Mouse (Mus musculus) B cell, adult 2 months (primary cell): ENCODE measurements around the gene Prpf3.
"Not testable (repeated sequence)": the region's sequence is repeated elsewhere in the genome, so short reads cannot be mapped to it uniquely, and the experiment has no call there.

Source experiments
- DNase-seq, 2 experiments: peaks; one replicate each; pipeline ENCODE4 v3.0.0; 2022

Prpf3 gene

DNA sequence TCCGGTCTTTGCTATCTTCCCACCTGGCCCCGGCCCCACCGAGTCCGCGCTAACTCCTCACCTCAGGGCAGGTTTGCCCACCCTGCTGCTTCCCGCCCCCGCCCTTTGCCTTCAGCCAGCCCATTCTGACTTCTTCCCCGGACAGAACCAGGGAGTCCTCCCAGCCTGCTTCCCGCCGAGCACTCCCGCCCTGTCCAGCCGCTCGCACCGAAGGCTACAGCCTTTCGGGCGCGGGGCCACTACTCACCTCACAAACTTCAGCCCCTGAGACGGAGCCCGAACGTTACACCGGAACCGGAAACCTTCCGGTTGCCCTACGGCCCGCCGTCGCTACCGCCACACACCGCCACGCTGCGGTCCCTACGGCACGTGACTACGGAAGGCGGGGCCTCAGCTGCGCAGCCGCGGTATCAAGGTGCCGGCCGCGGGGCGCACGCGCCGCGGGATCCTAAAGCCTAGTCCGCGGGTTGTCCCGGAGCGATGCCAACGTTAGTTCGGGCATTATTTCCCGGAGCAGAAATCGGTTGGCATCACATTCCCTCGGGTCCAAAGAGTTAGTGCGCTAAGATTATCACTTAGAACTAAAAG is at the start of gene Prpf3:
TSS of gene Prpf3 (minus strand) at position 384 of the 588 bp plus-strand sequence.
- peak; percentile 96 for DNase-seq

DNA sequence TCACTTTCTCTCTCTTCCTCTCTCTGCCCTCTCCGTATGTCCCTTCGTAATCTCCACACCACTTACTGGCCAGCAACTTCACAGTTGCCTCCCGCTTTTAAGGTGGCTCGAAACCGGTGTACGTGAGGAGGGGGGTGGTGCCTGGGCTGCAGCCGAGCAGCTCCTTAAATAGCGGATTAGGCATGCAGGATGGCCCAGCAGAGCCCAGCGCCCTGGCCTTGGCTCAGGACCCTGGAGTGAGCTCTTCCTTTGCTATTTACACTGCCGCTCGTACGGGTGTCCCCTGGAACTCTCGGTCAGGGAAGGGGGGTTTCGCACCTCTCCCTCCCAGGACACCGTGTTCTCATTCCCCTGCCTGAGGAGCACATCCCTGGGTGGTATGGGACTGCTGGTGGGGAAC is 48.9 kb upstream of the Prpf3 start, which contains the start of gene Car14:
TSS of gene Car14 (minus strand) at position 124 of the 400 bp plus-strand sequence.
- DNase-seq = peak in 1 of 2 experiments; percentile 23

DNA sequence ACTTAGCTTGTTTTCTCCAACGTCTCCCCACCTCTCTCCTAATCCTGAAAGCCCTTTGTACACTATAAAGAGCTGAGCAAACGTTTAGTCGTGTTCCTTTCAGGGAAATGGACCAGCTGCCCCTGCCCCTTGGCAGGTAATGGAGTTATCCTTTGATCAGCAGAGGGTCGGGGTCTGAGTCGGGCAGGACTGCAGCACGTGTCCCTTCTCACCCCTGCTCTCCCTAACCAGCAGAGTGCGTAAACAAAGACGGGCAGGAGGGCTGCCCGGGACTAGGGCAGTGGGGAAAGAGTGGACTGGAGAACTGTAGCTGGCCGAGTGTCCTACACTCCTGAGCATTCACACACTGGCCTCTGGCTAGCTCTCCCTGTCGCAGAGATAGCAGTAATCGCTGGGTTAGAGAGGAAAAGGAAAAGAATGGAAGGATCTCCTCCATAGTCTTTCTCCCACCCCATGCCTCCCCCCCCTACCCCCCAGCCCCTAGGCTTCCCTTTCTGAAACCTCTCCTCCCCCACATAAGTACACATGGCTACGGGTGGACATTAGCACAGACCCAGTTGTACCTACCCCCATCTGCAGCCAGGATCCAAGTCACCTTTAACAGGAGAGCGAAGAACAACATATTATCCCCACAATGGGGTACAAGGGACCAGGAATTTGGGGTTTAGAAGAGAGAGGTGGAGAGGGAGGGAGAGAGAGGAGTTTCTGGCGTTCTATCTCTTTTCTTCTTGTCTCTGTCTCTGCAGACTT is 48.2 kb upstream of the Prpf3 start:
- DNase-seq = no peak

DNA sequence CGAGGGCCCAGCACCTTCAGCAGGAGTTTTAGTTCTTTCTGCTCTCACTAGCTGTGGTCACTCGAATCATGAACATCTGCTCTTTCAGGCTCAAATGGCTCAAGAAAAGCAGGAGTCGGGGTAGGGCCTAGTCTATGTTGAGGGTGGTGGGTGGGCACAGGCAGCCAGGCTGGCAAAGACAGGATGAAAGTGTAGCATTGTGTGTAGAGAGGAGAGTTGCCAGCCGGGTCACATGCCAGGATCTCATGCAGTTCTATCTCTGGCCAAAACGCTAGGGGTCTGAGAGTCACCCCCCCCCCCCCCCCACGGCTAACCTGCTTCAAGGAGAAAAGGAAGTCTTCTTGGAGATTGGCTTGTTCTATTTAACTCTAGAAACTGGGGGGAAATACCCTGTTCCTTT is 47.0 kb upstream of the Prpf3 start:
- no peak for DNase-seq

DNA sequence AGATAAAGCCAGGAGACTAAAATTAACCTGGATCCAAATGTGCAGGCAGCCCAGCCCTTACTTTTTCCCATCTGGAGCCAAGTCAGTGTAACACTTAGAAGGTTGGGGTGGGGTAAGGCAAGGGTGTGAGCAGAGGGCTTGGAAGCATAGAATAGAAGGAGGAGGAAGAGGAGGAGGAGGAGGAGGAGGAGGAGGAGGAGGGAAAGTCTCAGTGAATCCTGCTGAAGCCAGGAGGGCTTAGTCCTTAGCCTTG is 46.6 kb upstream of the Prpf3 start:
- DNase-seq = no peak

DNA sequence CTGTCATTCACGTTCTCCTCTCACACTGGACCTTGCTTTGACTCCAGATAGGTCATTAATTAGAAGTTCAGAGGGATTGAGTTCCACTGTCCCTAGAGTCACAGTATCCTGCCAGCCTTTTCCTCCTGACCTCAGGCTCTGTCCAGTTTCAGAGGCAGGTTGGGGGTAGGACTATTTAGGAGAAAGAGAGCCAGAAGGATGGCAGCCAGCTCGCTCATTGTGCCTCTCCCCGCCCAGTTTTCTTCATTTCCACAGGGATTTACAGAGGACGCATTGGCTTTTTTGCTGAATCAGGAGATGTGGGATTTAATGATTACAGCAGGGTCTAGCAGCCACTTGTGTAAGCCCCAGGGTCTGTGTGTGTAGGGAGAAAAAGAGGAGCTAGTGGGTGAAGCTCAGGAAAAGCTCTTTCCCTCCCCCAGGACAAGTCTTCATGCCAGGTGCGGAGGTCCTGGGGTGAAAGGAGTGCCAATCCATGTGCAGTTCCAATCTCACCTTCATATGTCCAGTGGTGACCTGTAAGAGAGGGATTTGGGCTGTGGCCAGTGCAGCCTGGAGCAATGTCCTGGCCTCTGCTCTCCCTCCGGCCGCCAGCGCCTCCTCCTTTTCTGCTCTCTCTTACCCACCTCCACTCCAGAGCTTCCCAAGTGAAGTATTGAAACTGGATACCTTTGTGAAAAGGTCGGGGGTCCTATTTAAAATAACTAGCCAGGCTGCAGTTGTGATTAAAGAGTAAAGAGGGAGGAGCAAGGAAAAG is 46.1 kb upstream of the Prpf3 start:
- DNase-seq = no peak

DNA sequence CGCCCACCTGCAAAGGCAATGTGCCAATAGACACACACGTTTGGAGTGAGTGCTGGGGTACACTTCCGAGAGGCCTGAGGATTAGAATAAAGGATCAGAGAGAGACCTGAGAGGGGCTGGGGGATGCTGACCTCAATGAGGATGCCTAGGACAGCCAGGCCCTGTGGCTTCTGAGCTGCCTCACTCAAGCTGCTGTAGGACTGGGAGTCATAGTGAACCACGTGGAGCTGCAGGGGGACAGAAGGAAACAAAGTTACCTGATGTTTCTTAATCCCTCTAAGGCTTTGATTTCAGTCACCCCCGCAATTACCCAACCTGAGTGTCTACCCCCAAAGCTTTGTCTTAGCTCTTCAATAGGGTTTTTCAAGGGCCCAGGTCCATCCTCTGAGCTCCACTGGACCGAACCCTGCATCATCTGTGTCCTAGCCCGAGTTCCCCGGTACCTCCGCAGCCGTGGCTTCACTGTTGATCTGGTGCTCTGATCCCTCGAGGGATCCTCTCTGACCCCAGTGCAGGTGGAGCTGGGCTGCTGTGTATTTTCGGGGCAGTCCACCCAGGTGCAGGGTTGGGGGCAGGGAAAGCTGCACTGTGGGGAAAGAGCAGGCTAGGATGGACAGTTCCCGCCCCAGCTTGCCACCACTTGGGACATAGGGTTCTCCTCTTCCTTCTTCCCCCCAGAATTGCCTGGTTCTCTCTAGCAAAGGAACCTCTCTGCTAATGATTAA is 44.3 kb upstream of the Prpf3 start:
- no peak for DNase-seq

DNA sequence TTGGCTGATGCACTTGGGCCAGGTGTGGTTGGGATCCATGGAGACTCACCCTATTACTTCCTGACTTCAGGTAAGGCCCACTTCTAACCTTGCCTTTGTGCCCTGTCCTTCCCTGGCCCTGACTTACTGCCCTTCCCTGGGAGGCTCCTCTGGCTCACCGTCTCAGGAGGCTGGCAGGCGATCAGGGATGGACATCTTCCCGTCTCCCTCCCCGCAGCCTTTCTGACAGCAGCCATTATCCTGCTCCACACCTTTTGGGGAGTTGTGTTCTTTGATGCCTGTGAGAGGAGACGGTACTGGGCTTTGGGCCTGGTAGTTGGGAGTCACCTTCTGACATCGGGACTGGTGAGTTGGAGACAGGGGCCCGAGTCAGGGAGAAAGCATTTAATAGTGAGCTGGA is 39.8 kb upstream of the Prpf3 start:
- DNase-seq = not testable (repeated sequence)

DNA sequence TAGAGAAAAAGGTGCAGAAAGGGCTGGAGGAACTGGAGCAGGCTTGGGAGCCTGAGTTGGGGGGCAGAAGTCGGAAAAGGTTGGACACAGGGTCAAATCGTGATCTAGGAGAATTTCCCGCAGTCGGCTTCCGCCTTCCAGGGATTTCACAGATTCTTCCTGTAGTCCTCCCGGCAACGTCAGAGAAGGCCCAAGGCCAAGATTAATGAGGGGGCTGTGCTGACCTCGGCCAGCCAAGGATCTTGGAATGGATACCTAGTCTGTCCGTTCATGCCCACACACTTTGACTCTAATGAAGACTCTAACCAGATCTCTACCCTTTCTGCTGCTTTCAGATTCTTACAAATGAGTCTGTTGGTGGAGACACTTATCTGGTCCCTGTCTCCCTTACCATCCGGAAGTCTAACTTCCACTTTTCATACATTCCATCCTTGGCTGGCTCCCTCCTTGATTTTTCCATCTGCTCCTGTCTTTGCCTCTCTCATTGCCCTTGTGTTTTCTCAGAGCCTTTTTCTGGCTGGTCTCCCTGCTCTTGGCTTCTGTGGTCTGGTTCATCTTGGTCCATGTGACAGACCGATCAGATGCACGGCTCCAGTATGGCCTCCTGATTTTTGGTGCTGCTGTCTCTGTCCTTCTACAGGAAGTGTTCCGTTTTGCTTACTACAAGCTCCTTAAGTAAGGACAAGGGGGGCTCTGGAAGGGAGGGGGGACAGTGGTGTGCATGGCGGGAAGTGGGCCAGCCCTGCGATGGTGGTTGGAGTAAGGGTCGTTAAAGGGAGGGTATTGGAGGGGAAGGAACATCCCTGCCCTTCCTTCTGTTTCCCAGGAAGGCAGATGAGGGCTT is 38.9 kb upstream of the Prpf3 start:
- DNase-seq = no peak

DNA sequence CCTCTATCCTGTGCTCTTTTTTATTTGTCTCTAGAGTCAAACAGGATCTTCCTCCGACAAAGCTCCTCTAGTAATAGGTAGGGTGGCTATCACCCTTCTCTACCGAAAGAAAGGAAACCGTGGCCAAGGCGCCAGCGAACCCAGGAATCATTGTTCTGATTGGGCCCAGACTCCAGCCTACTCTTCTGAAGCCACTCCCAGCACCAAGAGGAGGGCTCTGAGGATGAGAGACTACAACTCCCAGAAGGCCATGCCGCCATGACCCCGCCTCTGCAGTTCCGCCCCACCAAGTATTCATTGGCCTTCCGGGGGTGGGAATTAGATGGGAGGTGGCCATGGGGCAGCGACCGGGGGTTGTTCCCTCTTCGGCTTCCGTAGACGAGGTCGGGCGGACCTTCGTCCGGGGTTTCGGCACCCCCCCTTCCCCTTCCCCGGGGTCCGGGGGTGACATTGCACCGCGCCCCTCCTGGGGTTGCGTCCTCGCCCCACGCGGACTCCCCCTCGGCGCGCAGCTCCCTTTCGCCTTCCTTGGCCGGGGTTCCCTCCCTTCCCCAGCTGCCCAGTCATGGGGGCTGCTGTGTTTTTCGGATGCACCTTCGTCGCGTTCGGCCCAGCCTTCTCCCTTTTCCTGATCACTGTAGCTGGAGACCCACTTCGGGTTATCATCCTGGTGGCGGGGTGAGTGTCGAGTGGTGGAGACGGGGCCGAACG is 38.1 kb upstream of the Prpf3 start, which contains the start of gene Aph1a:
TSS of gene Aph1a (plus strand) at position 364 of the 711 bp plus-strand sequence.
- DNase-seq = peak; percentile 94 to 96

DNA sequence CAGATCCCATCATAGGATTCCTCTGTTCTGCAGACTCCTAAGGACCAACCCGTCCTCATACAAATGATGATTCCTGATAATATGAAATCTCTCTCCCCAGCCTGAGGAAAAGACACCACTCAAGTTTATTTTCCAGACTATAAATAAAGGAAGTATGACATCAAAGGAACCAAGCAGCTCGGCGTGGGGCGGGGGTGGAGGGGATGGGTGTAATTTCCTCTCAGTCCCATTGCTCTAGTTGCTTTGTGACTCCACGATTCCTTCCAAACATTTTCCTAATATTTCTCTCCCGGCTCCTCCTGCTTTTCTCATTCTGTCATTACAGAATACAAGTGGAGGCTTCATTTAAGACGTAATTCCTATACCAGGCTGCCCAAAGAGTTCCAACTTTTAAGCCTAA is 37.4 kb upstream of the Prpf3 start:
- no peak for DNase-seq

DNA sequence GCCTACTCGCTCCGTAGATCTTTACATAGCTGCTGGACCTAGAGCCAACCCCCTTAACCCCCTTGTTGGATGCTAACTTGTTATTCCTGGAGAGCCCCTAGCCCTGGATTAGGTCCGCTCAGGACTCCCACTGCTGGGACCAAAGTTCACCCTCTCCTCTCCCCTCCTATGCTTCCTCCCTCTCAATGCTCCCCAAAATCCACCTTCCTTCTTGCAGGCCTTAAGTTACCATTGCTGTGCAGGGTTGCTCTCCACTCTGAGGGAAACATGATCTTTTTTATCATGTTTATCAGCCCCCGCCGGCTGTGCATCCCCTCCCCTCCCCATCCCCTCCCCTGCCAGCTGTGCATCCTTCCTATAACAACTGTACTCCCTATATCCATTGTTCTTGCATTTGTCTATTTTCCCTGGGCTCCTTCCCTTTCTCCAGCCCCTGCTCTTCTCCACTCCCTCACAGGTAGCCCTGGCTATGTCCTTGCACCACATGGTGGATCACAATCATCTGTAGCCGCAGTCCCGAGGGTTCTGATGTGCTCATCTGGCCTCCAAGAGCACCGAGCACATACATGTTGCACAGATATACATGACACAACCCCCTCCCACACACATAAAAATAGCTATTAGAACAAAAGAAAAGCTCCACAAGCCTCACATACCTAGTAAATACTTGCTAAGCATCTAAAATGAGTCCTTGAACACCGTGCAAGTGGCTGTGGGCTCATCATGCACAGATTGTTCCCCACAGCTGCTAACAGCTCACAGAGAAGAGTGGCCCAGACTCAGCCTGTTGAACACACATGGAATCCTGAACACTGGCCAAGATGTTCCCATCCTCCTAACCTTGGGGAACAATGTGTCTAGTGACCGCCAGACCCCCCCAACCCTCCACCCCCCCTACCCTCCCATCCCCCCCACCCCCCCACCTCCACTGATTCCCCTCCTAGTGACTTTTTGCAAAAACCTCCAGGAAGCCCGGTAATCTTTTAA is 36.7 kb upstream of the Prpf3 start:
- no peak for DNase-seq

DNA sequence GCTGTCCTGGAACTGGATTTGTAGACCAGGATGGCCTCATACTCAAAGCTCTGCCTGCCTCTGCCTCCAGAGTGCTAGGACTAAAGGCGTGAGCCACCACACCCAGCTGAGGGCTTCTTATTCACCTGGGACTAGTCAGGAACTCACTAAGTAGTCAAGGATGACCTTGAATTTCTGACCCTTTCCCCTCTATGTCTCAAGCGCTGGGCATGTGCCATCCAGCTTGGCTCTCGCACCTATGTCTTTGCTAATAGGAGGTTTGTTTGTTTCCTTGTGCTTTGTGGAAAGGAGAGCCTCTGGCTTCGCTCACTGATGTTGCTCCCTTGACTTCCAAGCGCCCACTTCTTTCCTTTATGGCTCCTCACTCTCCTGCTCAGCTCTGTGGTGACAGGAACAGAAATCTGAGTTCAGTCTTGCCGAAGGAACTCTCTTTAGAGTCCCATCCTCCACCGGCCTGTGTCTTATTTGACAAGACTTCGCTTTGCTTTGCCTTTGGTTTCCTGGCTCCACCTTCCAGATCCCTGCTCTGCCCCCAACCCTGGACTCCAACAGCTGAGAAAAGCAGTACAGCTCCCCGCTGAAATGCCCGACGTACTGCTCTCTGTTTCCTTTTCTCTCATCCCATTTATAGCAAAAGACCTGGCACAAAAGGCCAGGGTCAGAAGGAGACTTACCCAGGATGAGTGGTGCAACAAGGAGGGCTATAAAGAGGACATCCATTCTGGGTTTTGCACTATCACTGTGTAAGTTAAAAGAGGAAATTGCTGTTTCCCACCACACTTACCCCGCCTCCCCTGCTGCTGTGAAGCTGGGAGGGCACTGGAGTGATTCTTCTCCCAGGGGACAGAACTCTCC is 35.8 kb upstream of the Prpf3 start, which contains the start of gene BC028528:
TSS of gene BC028528 (minus strand) at position 795 of the 855 bp plus-strand sequence.
- peak; percentile 79 to 84 for DNase-seq

DNA sequence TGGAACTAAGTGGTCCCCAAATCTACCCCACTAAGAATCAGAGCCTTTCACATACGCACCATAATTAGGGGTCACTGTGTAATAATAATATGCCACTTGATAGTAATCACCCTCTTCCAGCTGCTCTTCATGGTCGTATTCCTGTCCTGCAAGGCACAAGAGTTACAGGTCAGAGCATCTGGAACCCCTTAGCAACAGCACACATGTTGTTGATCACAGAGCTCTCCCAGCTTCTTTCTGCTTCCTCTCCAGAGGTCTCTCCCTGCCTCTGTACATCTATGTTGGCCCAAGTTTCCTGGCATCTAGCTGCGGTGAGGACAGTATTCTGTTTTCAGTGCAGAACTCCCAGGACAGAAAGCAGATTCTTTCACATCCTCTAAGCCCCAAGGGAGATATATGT is 34.0 kb upstream of the Prpf3 start:
- no peak for DNase-seq

DNA sequence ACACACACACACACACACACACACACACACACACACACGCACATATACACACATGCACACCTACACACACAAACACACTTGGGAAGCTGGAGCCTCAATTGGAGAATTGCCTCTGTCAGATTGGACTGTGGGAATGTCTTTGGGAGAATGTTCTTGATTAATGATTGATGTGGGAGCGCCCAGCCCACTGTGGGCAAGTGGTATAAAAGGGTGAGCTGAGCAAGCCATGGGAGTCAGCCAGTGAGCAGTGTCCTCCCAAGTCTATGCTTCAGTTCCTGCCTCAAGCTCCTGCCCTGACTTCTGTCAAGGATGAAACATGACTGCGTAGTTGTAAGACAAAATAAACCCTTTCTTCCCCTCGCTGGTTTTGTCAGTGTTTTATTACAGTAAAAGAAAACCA is 31.9 kb upstream of the Prpf3 start:
- no peak for DNase-seq

DNA sequence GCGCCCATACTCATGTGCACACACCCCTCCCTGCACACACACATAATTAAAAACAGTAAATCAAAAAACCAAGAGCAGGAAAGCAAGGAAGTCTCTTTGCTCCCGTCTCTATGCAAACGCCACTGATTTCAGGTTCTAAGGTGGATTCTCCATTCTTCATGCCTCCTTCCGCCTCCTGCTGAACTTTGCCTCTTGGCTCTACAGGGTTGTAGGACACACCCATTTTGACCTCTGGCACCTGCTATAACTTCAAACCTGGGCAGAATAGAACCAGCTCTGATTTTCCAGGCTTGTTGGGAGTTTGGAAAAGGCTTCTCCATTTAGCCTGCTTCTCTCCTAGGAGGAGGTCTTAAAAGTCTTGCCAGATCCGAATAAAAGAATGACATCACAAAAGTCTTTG is 28.7 kb upstream of the Prpf3 start:
- DNase-seq = no peak

DNA sequence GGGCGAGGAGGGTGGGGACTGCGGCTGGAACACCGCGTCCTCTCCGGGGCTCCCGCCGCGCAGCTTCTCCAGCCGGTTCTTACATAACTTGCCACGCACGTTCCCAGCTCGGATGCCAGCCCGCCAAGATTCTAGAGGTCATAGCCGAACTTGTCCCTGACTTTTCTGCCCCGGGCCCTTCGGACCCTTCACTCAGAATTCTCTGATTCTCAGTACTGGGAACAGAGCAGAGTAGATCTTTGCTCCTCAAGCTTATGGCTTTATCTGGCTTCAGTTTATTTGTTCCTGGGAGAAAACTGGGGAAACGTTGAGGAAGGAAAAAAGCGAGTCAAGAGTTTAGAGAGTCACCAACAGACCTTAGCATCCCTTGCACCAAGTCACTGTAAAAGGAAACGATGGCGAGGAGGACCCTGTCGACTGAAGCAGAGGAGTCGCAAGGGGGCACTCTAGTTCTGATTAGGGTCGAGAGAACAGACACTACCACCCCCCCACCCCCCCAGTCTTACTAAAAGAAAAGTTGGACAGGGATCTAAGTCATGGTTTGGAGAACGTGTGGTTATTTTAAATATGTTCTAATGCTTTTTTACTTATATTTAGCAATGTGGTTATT is 27.2 kb upstream of the Prpf3 start:
- peak; percentile 71 to 77 for DNase-seq

DNA sequence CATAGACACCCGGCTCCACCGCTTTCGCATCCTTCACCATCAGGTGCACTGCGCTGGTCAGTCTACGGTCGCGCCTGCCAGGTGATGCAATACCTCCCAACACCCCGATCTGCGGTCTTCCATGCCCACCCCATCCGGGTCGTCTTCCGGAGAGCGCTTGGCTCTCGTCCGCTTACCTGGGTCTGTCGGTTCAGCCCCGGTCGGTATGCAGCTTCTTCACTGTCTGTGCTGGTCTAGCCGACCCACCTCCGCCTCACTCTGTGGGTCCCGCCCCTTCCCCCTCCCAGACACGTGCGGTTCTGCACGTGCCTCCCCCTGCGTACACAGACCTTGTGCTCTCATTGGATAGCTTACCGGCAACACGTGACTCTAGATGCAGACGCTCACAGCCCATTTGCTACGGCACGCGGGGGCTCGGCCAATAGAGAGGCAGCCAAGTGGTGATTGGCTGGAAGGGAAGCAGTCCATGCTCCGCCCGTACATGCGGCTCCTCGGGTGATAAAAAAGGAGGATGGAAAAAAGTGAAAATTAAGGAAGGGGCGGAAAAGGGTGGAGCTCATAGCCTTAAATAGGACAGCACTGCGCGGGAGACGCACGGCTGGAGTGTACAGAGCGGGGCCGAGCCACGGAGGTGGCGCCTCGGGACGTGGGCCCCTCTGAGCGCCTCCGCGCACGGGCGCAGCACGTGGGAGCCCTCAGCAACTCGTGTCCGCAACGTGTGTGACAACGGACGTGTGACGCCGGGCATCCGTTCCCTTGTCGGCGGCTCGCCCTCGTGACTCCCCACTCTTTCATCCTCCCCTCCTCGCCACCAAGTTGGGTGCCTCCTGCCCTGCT is 26.5 kb upstream of the Prpf3 start, which contains the start of gene Ciart:
TSS of gene Ciart (minus strand) at position 273 of the 837 bp plus-strand sequence.
- peak; percentile 92 to 93 for DNase-seq
